Mouse (Mus musculus) heart, embryonic 12.5 days (tissue): Measurements from ENCODE around the gene Kif4. TPM values are rescaled to one million over a fixed set of nuclear protein-coding genes. Genes with fewer than 3 reads are reported as not detected.

ENCODE experiments used
- ATAC-seq: fragments of 200-750 bp; cut with Nextera tagmentation; 2 replicates; pipeline ENCODE4 v1.8.0; 2017; ENCODE audit warnings: moderate TSS enrichment, moderate library complexity; ENCODE audit not compliant: insufficient number of reproducible peaks, low FRiP score
- H3K27ac ChIP-seq: fragments of 300-500 bp; sonication (generic); 2 replicates; pipeline ENCODE4 v1.5.1; 2016; ENCODE audit warnings: mild to moderate bottlenecking, moderate library complexity; ENCODE audit not compliant: poor library complexity, severe bottlenecking
- H3K27me3 ChIP-seq: fragments of 300-500 bp; sonication (generic); replicated peaks from 2 replicates; pipeline ENCODE4 v1.6.1; 2016; ENCODE audit warnings: mild to moderate bottlenecking, moderate library complexity
- H3K36me3 ChIP-seq: fragments of 300-500 bp; sonication (generic); 2 replicates; pipeline ENCODE4 v1.6.1; 2016; ENCODE audit warnings: mild to moderate bottlenecking, moderate library complexity
- H3K4me1 ChIP-seq: fragments of 300-500 bp; sonication (generic); replicated peaks from 2 replicates; pipeline ENCODE4 v1.6.1; 2016; ENCODE audit warnings: mild to moderate bottlenecking
- H3K4me2 ChIP-seq: fragments of 300-500 bp; sonication (generic); 2 replicates; pipeline ENCODE4 v1.6.1; 2016; ENCODE audit warnings: mild to moderate bottlenecking, moderate library complexity
- H3K4me3 ChIP-seq: fragments of 300-500 bp; sonication (generic); 2 replicates; pipeline ENCODE4 v1.5.1; 2016; ENCODE audit warnings: mild to moderate bottlenecking
- H3K9ac ChIP-seq: fragments of 300-500 bp; sonication (generic); 2 replicates; pipeline ENCODE4 v1.6.1; 2016; ENCODE audit warnings: mild to moderate bottlenecking, moderate library complexity
- H3K9me3 ChIP-seq: fragments of 300-500 bp; sonication (generic); replicated peaks from 2 replicates; pipeline ENCODE4 v1.6.1; 2016; ENCODE audit warnings: mild to moderate bottlenecking, moderate library complexity
- WGBS: fragments of 180-500 bp; shearing (Covaris S2); methylation state at CpG from one replicate; pipeline ENCODE4 v1.1.7; 2016; 5-methylcytosine and 5-hydroxymethylcytosine counted together
- polyA plus RNA-seq: library from polyadenylated mRNA; unstranded; fragments of >200 nt; fragmentation: Nextera tagmentation; extraction: Ambion mirVana; gene quantifications from 2 replicates; pipeline ENCODE4 v1.2.1, GENCODE M21; 2016

The Kif4 gene
- polyA plus RNA-seq: 30.2 and 30.3 TPM in 2 replicates

DNA sequence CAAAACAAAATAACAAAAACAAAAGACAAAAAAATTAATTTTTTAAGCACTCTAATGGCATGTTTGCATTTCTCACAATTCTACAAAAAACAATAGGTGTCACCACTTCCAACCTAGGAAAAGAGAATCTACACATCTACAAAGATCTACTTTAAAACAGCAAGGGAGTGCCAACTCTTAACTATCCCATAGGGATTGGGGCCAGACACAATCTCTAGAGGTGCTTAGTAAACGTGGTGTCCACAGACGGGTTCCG lies at the start of gene Kif4:
Kif4 (plus strand) TSS at position 192 of the 256 bp plus-strand sequence.
- H3K4me3 ChIP-seq: peak within 1 kb of the TSS; percentile 65
- H3K9ac ChIP-seq: peak within 1 kb of the TSS; percentile 90
- peaks cover 7% of the 10 kb centered on the region; the same call in 1 of the 2 replicates for H3K4me1 ChIP-seq
- peak within 1 kb of the TSS; percentile 70 for H3K4me2 ChIP-seq
- H3K9me3 ChIP-seq: no peaks in the 10 kb centered on the region
- no peaks in the 10 kb centered on the region for H3K27me3 ChIP-seq
- H3K36me3 ChIP-seq: peaks cover 11% of the 10 kb centered on the region
- no peak for ATAC-seq
- 22% methylated on average over 3 of the region's 3 CpGs for WGBS
- H3K27ac ChIP-seq: peak within 1 kb of the TSS; percentile 85

DNA sequence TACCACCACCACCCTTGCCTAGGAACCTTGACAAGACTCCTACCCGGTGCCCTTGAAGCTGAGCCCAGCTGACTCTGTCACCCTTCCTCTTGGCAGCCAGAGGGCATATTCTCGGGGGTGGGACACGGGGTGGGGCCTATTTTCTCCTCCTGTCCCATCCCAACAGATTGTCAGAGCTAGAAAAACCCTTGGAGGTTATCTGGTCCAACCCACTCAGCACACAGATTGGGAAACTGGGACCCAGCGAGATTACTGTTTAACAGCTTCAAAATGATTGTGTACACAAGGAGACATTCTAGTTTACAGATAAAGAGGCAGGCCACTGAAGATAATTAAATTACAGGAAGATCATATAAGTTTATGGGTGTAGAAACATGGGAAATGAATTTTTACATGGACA lies 30.7 kb upstream of the Kif4 start, which contains the start of gene P2ry4:
P2ry4 (minus strand) TSS at position 79 of the 400 bp plus-strand sequence.
- peaks cover 9% of the 10 kb centered on the region for H3K27me3 ChIP-seq
- WGBS: 54% methylated on average over 4 of the region's 4 CpGs
- H3K9ac ChIP-seq: no peak within 1 kb of the TSS
- H3K4me1 ChIP-seq: no peaks in the 10 kb centered on the region
- no peak within 1 kb of the TSS for H3K27ac ChIP-seq
- no peak within 1 kb of the TSS for H3K4me2 ChIP-seq
- H3K9me3 ChIP-seq: no peaks in the 10 kb centered on the region
- no peaks in the 10 kb centered on the region for H3K36me3 ChIP-seq
- ATAC-seq: no peak
- H3K4me3 ChIP-seq: no peak within 1 kb of the TSS

DNA sequence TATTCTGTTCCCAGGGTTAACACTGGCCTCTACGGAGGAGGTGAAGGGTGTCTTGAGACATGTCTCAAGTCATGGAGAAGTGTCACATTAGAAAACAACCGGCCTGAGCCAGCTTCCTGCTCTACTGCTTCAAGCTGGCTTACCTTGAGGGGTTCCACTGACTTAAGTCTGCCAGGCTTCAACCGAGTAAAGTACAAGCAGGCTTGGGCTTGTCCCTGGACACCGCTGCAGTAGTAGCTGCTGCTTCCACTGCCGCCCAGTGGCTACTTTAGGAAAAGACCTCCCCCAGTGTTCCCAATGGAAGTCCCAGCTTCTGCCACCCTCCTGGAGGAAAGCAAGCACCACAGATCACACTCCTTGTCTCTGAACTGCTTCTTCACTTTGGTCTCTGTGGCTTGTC lies 28.1 kb upstream of the Kif4 start:
- no peak overlapping the region for H3K9ac ChIP-seq
- H3K4me2 ChIP-seq: no peak overlapping the region
- 22% methylated on average over 5 of the region's 5 CpGs for WGBS
- H3K36me3 ChIP-seq: no peaks in the 10 kb centered on the region
- H3K27ac ChIP-seq: no peak overlapping the region
- peaks cover 9% of the 10 kb centered on the region for H3K27me3 ChIP-seq
- H3K4me1 ChIP-seq: no peaks in the 10 kb centered on the region
- no peak overlapping the region for H3K4me3 ChIP-seq
- no peak for ATAC-seq
- H3K9me3 ChIP-seq: no peaks in the 10 kb centered on the region

DNA sequence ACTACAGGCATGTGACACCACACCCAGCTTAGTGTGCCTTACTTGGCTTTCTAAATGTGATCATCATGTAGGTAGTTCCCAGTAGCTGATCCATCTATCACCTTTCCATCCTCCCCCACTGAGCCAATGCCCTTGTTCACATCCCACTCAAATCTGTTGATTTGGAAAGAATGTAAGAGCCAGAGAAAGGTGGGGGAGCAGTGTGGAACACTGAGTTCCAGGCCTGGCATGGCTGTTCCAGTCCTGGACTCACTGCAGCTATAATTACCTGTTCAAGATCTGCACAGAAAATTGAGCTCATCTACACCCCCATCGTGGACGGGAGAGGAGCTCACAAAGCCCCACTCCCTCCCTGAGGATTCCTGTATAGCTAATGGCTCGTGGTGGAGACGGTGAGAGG lies 25.8 kb upstream of the Kif4 start:
- Histone ChIP-seq H3K4me2 (no peak overlapping the region), H3K9ac (no peak overlapping the region), H3K4me3 (no peak overlapping the region), H3K4me1 (no peaks in the 10 kb centered on the region), H3K9me3 (no peaks in the 10 kb centered on the region), H3K27me3 (peaks cover 8% of the 10 kb centered on the region; the same call in 1 of the 2 replicates), H3K27ac (no peak overlapping the region), H3K36me3 (no peaks in the 10 kb centered on the region)
- ATAC-seq: no peak
- WGBS: 58% methylated on average over 4 of the region's 4 CpGs

DNA sequence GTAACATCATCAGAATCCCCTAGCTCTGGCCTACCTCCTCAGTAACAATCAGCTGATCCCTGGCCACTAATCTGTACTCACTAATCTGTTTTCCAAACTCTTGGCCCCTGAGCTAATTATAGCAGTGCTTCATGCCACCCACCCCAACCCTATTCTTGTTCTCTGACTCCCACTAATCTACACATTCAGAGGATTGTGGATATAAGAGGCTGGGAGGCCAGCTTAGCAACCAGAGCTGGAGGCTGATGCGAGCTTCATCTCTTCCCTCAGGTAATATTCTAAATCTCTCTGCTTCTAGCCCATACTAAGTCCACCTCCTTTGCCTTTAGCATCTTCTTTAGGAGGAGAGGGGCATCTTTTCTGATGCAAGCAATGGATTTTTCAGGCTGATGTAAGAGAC lies 20.2 kb upstream of the Kif4 start, which contains the start of gene Arr3:
Arr3 (plus strand) TSS at position 184 of the 400 bp plus-strand sequence.
- Histone ChIP-seq H3K4me2 (no peak within 1 kb of the TSS), H3K4me1 (peaks cover 6% of the 10 kb centered on the region; the same call in 1 of the 2 replicates), H3K36me3 (no peaks in the 10 kb centered on the region), H3K9ac (no peak within 1 kb of the TSS), H3K4me3 (no peak within 1 kb of the TSS), H3K27ac (no peak within 1 kb of the TSS), H3K9me3 (no peaks in the 10 kb centered on the region), H3K27me3 (no peaks in the 10 kb centered on the region)
- WGBS: 50% methylated on average over 1 of the region's 1 CpGs
- ATAC-seq: no peak

DNA sequence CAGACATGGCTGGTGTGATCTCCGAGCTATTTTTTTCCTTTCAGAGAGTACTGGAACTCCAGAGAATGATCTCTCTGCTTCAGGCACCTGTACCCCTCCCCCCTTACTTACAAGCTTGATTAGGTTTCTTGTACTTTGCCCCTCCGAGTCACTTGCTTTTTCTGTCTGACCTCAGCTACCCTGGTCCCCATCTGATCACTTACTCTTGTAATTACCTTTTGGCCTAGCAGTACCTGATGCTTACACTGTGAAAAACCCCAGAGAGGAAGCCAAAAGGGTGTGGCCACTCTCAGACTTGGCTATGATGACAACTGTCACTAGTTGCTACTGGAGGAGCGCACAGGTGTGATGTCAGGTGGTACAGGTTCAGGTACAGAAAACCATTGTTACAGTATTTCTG lies 7.0 kb upstream of the Kif4 start:
- H3K27ac ChIP-seq: no peak overlapping the region
- ATAC-seq: no peak
- peaks cover 8% of the 10 kb centered on the region for H3K36me3 ChIP-seq
- no peaks in the 10 kb centered on the region for H3K9me3 ChIP-seq
- H3K9ac ChIP-seq: no peak overlapping the region
- H3K4me3 ChIP-seq: no peak overlapping the region
- no peaks in the 10 kb centered on the region for H3K4me1 ChIP-seq
- 54% methylated on average over 3 of the region's 3 CpGs for WGBS
- H3K4me2 ChIP-seq: no peak overlapping the region
- H3K27me3 ChIP-seq: no peaks in the 10 kb centered on the region; the same call in 1 of the 2 replicates

DNA sequence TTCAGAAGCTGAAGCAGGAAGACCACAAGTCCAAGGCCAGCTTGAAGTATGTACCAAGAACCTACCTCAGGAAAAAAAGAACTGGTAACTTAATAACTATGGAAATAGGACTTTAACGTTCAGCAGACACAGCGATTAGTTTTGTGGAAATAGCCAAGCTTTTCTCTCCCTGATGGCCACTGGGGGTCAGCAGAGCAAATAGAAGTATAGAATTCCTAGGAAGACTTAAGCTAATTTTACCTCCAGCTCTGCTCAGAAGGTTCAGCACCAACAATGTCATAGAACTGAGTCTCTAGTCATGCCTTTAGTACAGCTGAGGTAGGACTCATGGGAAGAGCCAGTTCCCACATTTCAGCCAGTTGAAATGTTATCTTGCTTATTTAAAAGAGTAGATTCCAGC lies 4.2 kb upstream of the Kif4 start:
- no peak for ATAC-seq
- WGBS: 70% methylated on average over 2 of the region's 2 CpGs
- no peaks in the 10 kb centered on the region; the same call in 1 of the 2 replicates for H3K27me3 ChIP-seq
- peaks cover 4% of the 10 kb centered on the region; the same call in 1 of the 2 replicates for H3K4me1 ChIP-seq
- H3K4me3 ChIP-seq: no peak overlapping the region
- H3K4me2 ChIP-seq: no peak overlapping the region
- no peaks in the 10 kb centered on the region for H3K9me3 ChIP-seq
- H3K27ac ChIP-seq: no peak overlapping the region
- no peak overlapping the region for H3K9ac ChIP-seq
- H3K36me3 ChIP-seq: peaks cover 11% of the 10 kb centered on the region

DNA sequence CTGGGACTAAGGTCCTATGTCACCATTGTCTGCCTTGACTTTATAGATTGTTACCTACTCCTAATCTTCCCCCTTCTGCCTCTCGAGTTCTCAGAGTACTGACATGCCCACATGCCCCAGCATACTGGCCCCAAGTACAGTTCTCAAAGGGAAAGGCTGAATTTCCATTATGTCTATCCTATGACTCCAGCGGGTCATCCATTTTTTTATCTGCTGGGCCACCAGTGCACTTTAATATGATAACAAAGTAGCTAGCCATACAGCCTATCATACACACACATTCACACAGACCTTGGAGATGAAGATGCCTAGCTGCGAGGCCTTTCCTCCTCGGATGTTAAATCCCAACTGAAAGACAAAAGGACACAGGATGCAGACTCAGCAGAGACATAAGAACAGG lies 1.3 kb upstream of the Kif4 start:
- Histone ChIP-seq H3K9ac (no peak overlapping the region), H3K4me2 (no peak overlapping the region), H3K4me3 (no peak overlapping the region), H3K27ac (no peak overlapping the region), H3K9me3 (no peaks in the 10 kb centered on the region), H3K27me3 (no peaks in the 10 kb centered on the region), H3K4me1 (peaks cover 7% of the 10 kb centered on the region; the same call in 1 of the 2 replicates), H3K36me3 (peaks cover 11% of the 10 kb centered on the region)
- ATAC-seq: no peak
- 83% methylated on average over 4 of the region's 4 CpGs for WGBS

DNA sequence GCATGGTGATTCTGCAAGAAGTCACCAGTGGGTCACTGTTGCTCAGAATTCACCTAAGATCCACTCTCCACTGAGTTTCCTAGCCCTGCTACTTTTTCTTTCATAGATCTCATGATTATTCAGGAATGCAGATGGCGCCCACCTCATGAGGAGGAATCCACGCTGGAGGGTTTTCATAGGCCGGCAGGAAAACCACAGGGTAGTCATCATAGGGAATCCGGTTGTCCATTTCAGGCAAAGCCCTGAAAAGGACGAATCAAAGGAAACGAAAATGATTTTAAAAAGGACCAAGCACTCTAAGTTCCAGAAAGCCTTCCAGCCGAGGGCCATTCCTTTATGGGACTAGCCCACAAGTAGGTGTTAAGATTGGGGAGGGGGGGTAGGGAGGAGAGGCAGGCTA lies 391 bp upstream of the Kif4 start:
- peak overlapping the region; percentile 71 for H3K9ac ChIP-seq
- peaks cover 7% of the 10 kb centered on the region; the same call in 1 of the 2 replicates for H3K4me1 ChIP-seq
- H3K27ac ChIP-seq: no peak overlapping the region
- H3K9me3 ChIP-seq: no peaks in the 10 kb centered on the region
- H3K4me2 ChIP-seq: peak overlapping the region; percentile 66
- no peaks in the 10 kb centered on the region for H3K27me3 ChIP-seq
- ATAC-seq: no peak
- H3K36me3 ChIP-seq: peaks cover 11% of the 10 kb centered on the region
- WGBS: 30% methylated on average over 7 of the region's 7 CpGs
- peak overlapping the region; percentile 65 for H3K4me3 ChIP-seq

DNA sequence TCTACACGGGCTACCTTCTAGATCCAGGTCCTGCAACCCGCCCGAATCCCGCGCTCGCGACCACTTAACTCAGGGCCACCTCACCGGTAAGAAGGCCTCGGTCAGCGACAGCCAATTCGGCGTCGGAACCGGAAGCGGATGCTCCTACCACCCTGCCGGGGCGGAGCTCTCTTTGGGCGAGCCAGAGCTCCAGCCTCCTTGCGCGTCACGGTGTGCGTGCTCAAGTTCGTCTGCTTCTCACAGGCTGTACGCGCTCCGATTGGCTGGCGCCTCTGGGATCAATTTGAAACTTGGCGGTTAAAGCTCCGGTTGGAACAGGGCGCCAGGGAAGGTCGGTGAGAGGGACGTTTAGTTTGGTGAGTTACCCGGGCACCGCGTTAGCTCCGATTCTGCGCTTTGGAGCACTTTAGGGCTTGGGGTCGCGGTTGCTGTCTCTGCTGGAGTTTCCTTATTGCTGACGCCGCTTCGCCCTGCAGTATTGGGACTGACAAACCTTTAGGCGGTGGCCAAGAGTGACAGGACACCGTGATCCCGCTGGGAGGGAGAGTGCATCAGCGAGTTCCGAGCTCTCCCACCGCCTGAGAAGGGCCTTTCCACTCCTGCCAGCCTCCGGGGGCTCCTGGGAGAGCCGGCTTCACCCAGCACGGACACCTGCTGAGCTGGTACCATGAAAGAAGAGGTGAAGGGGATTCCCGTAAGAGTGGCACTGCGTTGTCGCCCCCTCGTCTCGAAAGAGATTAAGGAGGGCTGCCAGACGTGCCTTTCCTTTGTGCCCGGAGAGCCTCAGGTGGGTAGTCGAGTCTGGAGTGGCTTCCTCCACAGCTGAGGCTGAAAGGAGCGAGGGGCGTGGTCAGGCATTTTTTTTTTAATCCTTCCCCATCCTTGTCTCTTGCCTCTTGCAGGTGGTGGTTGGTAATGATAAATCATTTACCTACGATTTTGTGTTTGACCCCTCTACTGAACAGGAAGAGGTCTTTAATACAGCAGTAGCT lies 561 bp downstream of the Kif4 start, which contains the start of gene Pdzd11:
Pdzd11 (minus strand) TSS at position 767 of the 992 bp plus-strand sequence.
- H3K9me3 ChIP-seq: no peaks in the 10 kb centered on the region
- 18% methylated on average over 62 of the region's 62 CpGs for WGBS
- H3K27me3 ChIP-seq: no peaks in the 10 kb centered on the region
- peaks cover 11% of the 10 kb centered on the region for H3K36me3 ChIP-seq
- peak within 1 kb of the TSS; percentile 70 for H3K4me2 ChIP-seq
- H3K4me1 ChIP-seq: peaks cover 7% of the 10 kb centered on the region; the same call in 1 of the 2 replicates
- peak; percentile 99 for ATAC-seq
- peak within 1 kb of the TSS; percentile 85 for H3K27ac ChIP-seq
- H3K9ac ChIP-seq: peak within 1 kb of the TSS; percentile 90
- H3K4me3 ChIP-seq: peak within 1 kb of the TSS; percentile 65

DNA sequence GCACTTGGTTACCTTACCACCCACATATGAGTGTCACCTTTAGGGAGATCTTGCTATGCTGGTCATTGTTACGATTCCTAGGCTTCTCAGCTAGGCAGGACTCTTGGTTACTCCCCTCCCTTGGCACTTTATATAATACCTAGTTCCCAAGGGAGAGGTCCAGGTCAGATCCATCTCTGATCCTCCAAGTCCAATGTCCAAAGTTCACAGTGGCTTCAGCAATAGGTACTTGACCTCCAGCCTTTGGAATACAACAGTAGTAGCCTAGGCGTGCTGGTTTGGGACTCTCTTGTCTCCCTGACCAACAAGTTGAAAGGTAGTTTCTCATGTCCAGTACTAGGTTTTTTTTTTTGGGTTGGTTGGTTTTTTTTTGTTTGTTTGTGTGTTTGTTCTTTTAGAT lies 3.5 kb downstream of the Kif4 start:
- H3K9me3 ChIP-seq: no peaks in the 10 kb centered on the region
- no peak for ATAC-seq
- WGBS: 83% methylated on average over 2 of the region's 2 CpGs

More for the DNA sequence above, 3.5 kb downstream of the Kif4 start:
- Histone ChIP-seq H3K27ac (no peak overlapping the region), H3K4me2 (no peak overlapping the region), H3K9ac (no peak overlapping the region), H3K4me1 (peaks cover 7% of the 10 kb centered on the region; the same call in 1 of the 2 replicates), H3K36me3 (peaks cover 10% of the 10 kb centered on the region; the same call in 1 of the 2 replicates), H3K4me3 (no peak overlapping the region), H3K27me3 (no peaks in the 10 kb centered on the region)
